Mouse (Mus musculus) embryonic facial prominence, embryonic 14.5 days (tissue): ENCODE results near the gene Lrrc29. TPM values are rescaled to one million over a fixed set of nuclear protein-coding genes. Genes with fewer than 3 reads are reported as not detected.

ENCODE experiments used
- ATAC-seq: fragments of 200-750 bp; cut with Nextera tagmentation; 2 replicates; pipeline ENCODE4 v1.8.0; 2017; ENCODE audit warnings: low read depth, moderate number of reproducible peaks, moderate TSS enrichment
- DNase-seq: peaks from one replicate; pipeline ENCODE4 v3.0.0-alpha.2; 2015; ENCODE audit warnings: low spot score
- H3K27ac ChIP-seq: fragments of 300-500 bp; sonication (generic); replicated peaks from 2 replicates; pipeline ENCODE4 v1.5.1; 2014; ENCODE audit warnings: low read depth, mild to moderate bottlenecking, low read length, moderate library complexity
- H3K27me3 ChIP-seq: fragments of 300-500 bp; sonication (generic); replicated peaks from 2 replicates; pipeline ENCODE4 v1.6.1; 2014; ENCODE audit warnings: low read length; ENCODE audit not compliant: control insufficient read depth, insufficient read depth
- H3K36me3 ChIP-seq: fragments of 300-500 bp; sonication (generic); 2 replicates; pipeline ENCODE4 v1.6.1; 2014; ENCODE audit warnings: low read length, mixed read lengths; ENCODE audit not compliant: control insufficient read depth, insufficient read depth
- H3K4me1 ChIP-seq: fragments of 300-500 bp; sonication (generic); 2 replicates; pipeline ENCODE4 v1.6.1; 2014; ENCODE audit warnings: antibody characterized with exemption, low read length; ENCODE audit not compliant: control insufficient read depth, insufficient read depth
- H3K4me2 ChIP-seq: fragments of 300-500 bp; sonication (generic); 2 replicates; pipeline ENCODE4 v1.6.1; 2014; ENCODE audit warnings: low read depth, mild to moderate bottlenecking, low read length, moderate library complexity, mixed read lengths
- H3K4me3 ChIP-seq: fragments of 300-500 bp; sonication (generic); 2 replicates; pipeline ENCODE4 v1.5.1; 2014; ENCODE audit warnings: low read depth, mild to moderate bottlenecking, low read length
- H3K9ac ChIP-seq: fragments of 300-500 bp; sonication (generic); 2 replicates; pipeline ENCODE4 v1.6.1; 2014; ENCODE audit warnings: low read depth, mild to moderate bottlenecking, low read length, moderate library complexity, mixed read lengths
- H3K9me3 ChIP-seq: fragments of 300-500 bp; sonication (generic); 2 replicates; pipeline ENCODE4 v1.6.1; 2016; ENCODE audit warnings: low read length; ENCODE audit not compliant: control insufficient read depth
- WGBS: fragments of 180-500 bp; shearing (Covaris S2); extraction: QIAGEN DNeasy Blood & Tissue Kit; methylation state at CpG from one replicate; pipeline ENCODE4 v1.1.7; 2014; 5-methylcytosine and 5-hydroxymethylcytosine counted together
- polyA plus RNA-seq: library from polyadenylated mRNA; unstranded; fragments of >200 nt; fragmentation: Nextera tagmentation; extraction: Ambion mirVana; gene quantifications from 2 replicates; pipeline ENCODE4 v1.2.1, GENCODE M21; 2014

Lrrc29 gene
- polyA plus RNA-seq, 1 experiment from 2014 or later: 1.4 TPM

DNA sequence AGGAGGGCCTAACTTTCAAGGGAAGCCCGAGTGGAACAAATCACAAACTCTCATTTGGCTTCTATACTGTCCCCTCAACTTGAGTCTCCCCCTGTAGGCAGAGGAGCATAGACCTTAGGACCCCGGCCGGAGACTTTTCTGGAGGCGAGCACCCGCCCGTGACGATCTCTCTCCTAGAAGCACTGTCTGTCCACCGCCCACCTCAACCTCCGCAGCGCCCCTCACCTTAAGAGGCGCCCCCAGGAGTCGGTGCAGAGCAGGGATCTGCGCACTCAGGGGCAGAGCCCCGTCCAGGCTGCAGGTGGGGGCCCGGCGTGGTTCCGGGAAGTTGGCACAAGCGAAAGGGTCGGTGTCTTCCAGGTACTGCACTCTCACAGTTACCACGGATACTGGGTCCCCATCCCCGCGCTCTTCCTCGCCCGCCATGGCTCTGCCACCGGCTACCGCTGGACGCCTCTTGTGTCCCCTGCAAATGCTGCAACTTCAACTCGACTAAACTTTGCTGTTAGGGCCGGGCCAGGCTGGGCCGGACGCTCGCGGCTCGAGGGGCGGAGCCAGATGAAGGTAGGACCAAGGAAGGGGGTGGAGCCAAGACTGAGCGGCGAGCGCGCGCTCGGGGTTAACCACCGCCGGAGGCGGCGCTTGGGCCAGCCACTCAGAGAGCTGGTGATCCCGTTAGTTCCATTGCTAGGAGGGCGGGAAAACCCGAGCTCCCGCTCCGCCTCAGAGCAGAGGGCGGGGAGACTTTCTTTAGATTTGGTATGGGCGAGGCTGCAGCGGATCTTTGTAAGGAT lies 21.5 kb upstream of the Lrrc29 start, which contains the start of gene Fhod1:
TSS of gene Fhod1 (minus strand) at position 526 of the 794 bp plus-strand sequence.
- ATAC-seq (peak; percentile 91), DNase-seq (peak; percentile 98)
- under 1% methylated on average over 35 of the region's 53 CpGs for WGBS
- H3K4me2 ChIP-seq: peak within 1 kb of the TSS; percentile 98
- no peaks in the 10 kb centered on the region for H3K27me3 ChIP-seq
- peaks cover 24% of the 10 kb centered on the region for H3K4me1 ChIP-seq
- H3K9ac ChIP-seq: peak within 1 kb of the TSS; percentile 81
- H3K4me3 ChIP-seq: peak within 1 kb of the TSS; percentile 51
- no peaks in the 10 kb centered on the region for H3K36me3 ChIP-seq
- peak within 1 kb of the TSS; percentile 79 for H3K27ac ChIP-seq
- no peaks in the 10 kb centered on the region for H3K9me3 ChIP-seq

DNA sequence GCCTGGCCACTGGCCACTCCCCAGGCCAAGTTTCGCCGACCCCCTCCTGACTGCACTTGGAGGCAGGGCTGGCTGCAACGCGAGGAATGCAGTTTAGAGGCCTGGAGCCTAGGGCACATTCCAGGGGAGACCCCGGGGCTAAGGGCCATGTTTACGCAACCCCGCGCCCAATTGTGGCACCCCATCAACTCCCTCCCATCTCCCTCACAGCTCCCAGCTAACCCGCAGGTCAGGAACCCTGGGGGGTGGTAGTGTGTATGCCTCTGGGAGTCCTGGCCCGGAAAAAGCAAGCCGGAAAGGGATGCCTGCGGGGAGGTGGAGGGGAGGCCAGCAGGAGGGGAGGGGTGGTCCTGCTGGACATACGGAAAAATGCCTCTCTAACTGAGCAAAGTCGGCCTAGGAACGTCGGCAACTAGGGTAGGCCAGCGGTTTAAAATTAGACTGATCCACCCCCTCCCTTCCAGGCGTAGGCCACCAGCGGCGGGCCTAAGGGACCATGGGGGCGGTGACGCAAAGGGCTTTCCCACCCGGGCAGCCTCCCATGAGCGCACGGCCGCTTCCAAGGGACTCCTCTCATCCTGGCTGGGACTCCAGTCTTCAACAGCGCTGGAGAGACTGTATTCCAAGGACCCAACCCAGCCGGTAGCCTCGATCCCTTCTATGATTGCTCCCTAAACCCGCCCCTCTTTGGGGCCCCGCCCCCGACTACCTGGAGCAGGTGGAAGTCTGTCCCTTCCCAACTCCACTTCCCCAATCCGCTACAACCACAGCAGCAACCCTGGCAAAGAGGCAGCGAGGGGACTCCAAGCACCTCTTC lies 20.7 kb upstream of the Lrrc29 start:
- 1% methylated on average over 23 of the region's 34 CpGs for WGBS

DNA sequence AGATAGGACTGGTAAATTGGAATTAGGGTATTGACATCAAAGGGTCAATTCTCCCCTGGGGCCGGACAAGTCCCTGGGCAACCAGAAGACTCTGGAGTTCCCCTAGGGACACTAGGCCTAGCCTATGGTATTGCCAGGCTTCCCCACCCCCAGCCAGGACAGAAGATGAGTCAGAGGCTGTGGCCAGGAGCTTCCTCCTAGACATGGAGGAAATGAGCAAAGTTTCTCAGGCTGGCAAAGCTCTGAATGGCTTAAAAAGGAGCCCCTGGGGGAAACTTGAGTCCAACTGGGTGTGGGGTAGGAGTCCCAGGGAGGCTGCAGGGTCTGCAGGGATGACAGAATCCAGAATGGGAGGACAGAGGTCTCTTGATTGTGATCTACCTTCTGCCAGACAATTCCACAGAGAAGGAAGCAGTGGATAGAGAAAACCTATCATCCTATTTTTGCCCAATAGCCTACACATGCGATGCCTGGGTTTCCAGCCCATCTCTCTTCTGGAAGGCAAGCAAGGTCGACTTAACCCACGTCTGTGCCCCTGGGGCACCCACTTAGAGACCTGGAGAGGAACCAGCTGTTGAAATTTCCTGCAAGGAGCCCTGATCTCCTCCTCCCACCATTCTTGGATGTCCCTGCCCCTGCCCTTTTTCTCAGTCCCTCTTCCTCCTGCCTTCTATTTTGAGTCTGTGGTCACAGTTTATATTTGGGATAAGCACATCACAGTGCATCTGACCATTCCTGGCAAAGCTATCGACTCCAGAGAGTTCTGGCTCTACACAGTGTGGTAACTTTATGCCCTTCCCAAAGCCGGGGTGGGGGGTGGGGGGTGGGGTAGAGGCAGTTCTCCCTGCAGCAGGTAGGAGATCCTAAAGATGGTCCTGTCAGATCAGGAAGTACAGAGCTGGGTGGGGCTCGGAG lies 19.2 kb upstream of the Lrrc29 start:
- H3K4me1 ChIP-seq: peaks cover 22% of the 10 kb centered on the region
- peak overlapping the region; percentile 30; the same call in 1 of the 2 replicates for H3K9ac ChIP-seq

More for the DNA sequence above, 20.7 kb upstream of the Lrrc29 start:
- Histone ChIP-seq H3K27ac (peak overlapping the region; percentile 65), H3K9me3 (no peaks in the 10 kb centered on the region), H3K4me2 (peak overlapping the region; percentile 98), H3K4me1 (peaks cover 24% of the 10 kb centered on the region), H3K9ac (peak overlapping the region; percentile 57), H3K4me3 (peak overlapping the region; percentile 51), H3K27me3 (no peaks in the 10 kb centered on the region), H3K36me3 (no peaks in the 10 kb centered on the region)
- peak; percentile 10 for ATAC-seq
- DNase-seq: peak; percentile 57

DNA sequence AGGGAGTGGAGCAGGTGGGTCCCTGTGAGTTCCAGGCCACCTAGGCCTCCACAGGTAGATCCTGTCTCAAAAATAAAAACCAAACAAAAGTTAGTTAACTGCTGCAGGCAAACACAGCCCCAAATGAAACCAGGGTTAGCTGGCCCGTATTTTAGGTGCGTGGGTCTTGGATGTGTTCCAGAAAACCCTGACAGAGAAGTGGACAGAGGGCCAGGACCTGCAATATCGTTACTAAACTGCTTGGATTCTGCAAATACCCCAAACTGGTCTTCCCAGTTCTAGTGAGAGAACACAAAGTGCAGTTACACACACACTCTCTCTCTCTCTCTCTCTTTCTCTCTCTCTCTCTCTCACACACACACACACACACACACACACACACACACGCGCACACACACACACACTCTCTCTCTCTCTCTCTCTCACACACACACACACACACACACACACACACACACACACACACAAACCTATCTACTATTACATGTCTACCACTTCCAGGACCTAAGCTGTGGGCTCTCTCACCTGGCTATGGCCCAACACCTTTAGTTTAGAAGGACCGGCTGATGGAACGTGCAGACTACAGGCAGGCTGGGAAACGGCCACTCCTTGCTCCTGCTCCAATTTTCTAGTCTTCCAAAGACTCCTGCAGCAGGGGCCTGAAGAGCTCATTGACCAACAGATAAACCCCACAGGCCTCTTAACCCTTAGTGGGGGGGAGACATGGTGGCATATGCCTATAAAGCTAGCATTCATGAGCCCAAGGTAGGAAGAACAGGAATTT lies 17.9 kb upstream of the Lrrc29 start:
- Histone ChIP-seq H3K4me2 (0 out of 2 replicates have a peak overlapping the region, but pooled peaks have one; percentile 1), H3K27me3 (no peaks in the 10 kb centered on the region), H3K36me3 (no peaks in the 10 kb centered on the region), H3K9ac (no peak overlapping the region), H3K27ac (no peak overlapping the region), H3K4me1 (peaks cover 21% of the 10 kb centered on the region), H3K9me3 (no peaks in the 10 kb centered on the region), H3K4me3 (no peak overlapping the region)
- WGBS: 64% methylated on average over 8 of the region's 8 CpGs
- DNase-seq (no peak), ATAC-seq (no peak)

More for the DNA sequence above, 19.2 kb upstream of the Lrrc29 start:
- Histone ChIP-seq H3K4me3 (no peak overlapping the region), H3K27me3 (no peaks in the 10 kb centered on the region), H3K4me2 (peak overlapping the region; percentile 98), H3K36me3 (no peaks in the 10 kb centered on the region), H3K9me3 (no peaks in the 10 kb centered on the region), H3K27ac (peak overlapping the region; percentile 28; the same call in 1 of the 2 replicates)
- DNase-seq (peak; percentile 53), ATAC-seq (no peak)
- 44% methylated on average over 7 of the region's 7 CpGs for WGBS

DNA sequence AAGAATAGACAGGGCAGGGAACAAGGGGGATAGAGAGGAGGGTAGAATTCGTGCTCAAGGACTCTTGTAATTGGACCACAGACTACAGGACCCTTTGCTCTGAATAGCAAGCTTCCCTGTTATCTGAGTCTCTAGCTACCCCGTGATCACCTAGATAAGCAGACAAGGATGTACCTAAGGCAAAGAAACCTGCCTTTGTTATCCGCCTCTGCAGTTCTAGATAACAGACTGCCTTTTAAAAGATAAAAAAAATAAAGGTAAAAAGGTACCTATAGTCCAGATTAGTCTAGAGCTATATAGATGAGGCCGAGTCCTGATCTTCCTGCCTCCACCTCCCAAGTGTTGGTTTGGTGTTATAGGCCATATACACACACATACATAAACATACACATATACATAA lies 16.7 kb upstream of the Lrrc29 start:
- Histone ChIP-seq H3K4me2 (no peak overlapping the region), H3K9ac (no peak overlapping the region), H3K27me3 (no peaks in the 10 kb centered on the region), H3K9me3 (no peaks in the 10 kb centered on the region), H3K36me3 (no peaks in the 10 kb centered on the region), H3K27ac (no peak overlapping the region), H3K4me1 (peaks cover 21% of the 10 kb centered on the region), H3K4me3 (no peak overlapping the region)
- no peak for DNase-seq
- no peak for ATAC-seq
- WGBS: 77% methylated on average over 4 of the region's 4 CpGs

DNA sequence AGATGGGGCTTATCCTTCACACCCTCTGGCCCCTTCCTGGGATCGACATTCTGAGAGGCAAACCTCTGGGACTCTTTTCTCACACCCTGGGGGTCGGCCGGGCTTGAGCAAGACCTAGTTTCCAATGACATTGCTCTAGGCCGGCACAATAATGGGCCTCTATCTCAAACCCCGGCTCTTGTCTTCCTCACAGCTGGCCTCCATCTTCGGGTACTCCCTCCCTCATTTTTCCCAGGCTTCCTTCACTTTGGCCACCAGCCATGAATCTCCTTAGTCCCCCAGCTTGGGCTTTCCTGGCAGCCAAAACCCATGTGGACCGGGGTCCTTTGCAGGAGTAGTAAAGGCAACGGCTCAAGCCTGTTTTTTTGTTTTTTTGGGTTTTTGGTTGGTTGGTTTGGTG lies 15.3 kb upstream of the Lrrc29 start:
- Histone ChIP-seq H3K27ac (no peak overlapping the region), H3K27me3 (no peaks in the 10 kb centered on the region), H3K4me2 (no peak overlapping the region), H3K36me3 (peaks cover 8% of the 10 kb centered on the region), H3K9me3 (no peaks in the 10 kb centered on the region), H3K4me3 (no peak overlapping the region), H3K4me1 (peaks cover 16% of the 10 kb centered on the region), H3K9ac (no peak overlapping the region)
- 21% methylated on average over 7 of the region's 8 CpGs for WGBS
- no peak for ATAC-seq
- DNase-seq: peak; percentile 52

DNA sequence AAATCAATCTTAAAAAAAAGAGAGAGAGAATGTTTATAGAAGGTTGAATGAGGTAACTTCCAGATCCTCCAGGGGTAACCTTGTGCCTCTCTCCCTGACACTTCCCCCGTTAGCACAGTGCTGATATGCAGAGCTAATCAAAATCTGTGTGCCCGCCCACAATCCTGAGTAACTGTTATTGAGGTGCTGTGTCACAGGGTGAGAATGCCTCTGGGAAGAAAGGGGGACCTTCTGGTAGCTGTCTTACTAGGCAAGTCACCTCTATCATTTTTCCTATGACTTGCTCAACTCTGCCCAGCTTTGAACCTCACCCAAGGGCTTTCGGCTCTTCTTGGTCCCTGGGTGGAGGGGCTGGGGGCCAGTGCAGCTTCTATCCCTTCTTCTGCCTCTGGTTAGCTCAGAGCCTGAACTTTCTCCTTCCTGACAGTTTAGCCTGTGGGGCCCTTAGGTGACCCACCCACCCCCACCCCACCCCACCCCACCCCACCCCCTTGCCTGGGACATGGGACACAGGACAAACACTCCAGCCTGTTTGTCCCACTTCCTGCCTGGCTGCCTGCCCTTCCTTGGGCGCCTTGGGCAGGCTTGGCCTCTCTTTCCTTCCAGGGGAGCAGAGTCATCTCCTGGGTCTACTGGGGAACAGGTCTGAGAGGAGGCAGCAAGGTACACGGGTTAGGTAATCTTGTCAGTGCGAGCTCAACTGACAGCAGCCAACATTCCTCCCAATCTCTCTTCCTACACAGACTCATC lies 14.0 kb upstream of the Lrrc29 start:
- H3K27ac ChIP-seq: no peak overlapping the region
- no peak overlapping the region for H3K9ac ChIP-seq
- H3K4me3 ChIP-seq: no peak overlapping the region
- peaks cover 19% of the 10 kb centered on the region for H3K36me3 ChIP-seq
- 80% methylated on average over 6 of the region's 6 CpGs for WGBS
- ATAC-seq: no peak
- H3K9me3 ChIP-seq: no peaks in the 10 kb centered on the region
- no peaks in the 10 kb centered on the region for H3K27me3 ChIP-seq
- H3K4me1 ChIP-seq: peaks cover 2% of the 10 kb centered on the region; the same call in 1 of the 2 replicates
- no peak for DNase-seq
- H3K4me2 ChIP-seq: no peak overlapping the region
